Mouse (Mus musculus): Measurements from ENCODE around the gene Phf20.
A peak's percentile ranks its signal among the peaks of the same experiment; 100 is the strongest.

Phf20 gene

GRCm38 (mm10) chr2:156318491-156318890, 122.2 kb downstream of the Phf20 start:
- no peak for DNase-seq

- no peak for DNase-seq
Measured at GRCm38 (mm10) chr2:156321538-156321937, 125.3 kb downstream of the Phf20 start.

GRCm38 (mm10) chr2:156324116-156324588, 127.9 kb downstream of the Phf20 start:
- no peak for DNase-seq

GRCm38 (mm10) chr2:156324681-156325080, 128.4 kb downstream of the Phf20 start:
- DNase-seq: peak; percentile 46 to 70

GRCm38 (mm10) chr2:156330681-156331080, 134.4 kb downstream of the Phf20 start:
- DNase-seq: no peak

- no peak for DNase-seq
Measured at GRCm38 (mm10) chr2:156331446-156331965, 135.2 kb downstream of the Phf20 start.

- DNase-seq: no peak
Measured at GRCm38 (mm10) chr2:156340078-156340477, 143.8 kb downstream of the Phf20 start.

GRCm38 (mm10) chr2:156344775-156345532, 148.7 kb downstream of the Phf20 start:
- DNase-seq: peak in 1 of 2 experiments; percentile 53

GRCm38 (mm10) chr2:156348812-156349211, 152.5 kb downstream of the Phf20 start:
- no peak for DNase-seq

GRCm38 (mm10) chr2:156349286-156349848, 153.1 kb downstream of the Phf20 start:
- no peak for DNase-seq

GRCm38 (mm10) chr2:156351243-156351642, 155.0 kb downstream of the Phf20 start:
- peak in 1 of 2 experiments; percentile 19 for DNase-seq

GRCm38 (mm10) chr2:156352413-156353165, 156.3 kb downstream of the Phf20 start:
- peak in 1 of 2 experiments; percentile 43 for DNase-seq

GRCm38 (mm10) chr2:156353265-156353692, 157.0 kb downstream of the Phf20 start:
- peak; percentile 18 to 50 for DNase-seq

GRCm38 (mm10) chr2:156356031-156356430, 159.8 kb downstream of the Phf20 start:
- DNase-seq: peak; percentile 84 to 91

Measured in kidney, postnatal 25 days (tissue).